Mouse (Mus musculus): ENCODE data around the gene Ttyh1.

The Ttyh1 gene

DNA sequence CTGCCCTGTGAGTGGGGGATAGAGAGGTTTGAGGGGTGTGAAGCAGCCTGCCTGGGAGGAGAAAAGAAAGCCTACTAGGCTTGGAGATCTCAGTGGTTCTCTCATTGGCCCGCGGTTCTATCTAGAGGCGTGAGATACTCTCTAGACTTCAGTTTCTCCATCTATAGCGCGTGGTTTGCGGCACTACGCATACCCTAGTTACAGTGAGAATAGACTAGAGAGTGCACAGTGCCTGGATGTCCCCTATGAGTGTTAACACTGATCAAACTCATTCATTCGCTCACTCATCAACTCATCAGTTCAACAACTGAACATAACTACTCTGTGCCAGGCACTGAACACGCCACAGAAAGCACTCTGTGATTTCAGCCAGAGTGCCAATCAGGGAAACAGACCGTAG, 3.6 kb downstream of the Ttyh1 start:
- no peak for DNase-seq (ENCODE audit: low spot score)

- DNase-seq (ENCODE audit: low spot score), result no peak
These were observed 4.5 kb downstream of the Ttyh1 start for GRCm38 (mm10) chr7:4123732-4124131.

DNA sequence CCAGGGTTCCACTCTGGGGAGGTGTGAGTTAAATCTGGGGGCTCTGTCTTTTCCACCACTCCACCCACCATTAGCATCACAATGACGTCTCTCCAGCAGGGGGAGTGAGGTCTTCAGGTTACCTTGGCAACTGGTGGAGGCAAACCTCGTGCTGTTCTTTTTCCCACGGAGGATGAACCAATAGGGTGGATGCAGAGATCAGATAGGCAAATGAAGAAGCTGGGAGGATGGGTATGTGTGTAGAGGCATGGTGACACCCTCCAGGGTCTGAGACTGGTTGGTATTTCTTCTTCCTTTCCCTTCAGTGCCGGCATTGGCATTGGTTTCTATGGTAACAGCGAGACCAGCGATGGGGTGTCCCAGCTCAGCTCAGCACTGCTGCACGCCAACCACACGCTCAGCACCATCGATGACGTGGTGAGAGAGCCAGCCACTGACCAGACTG, 5.1 kb downstream of the Ttyh1 start:
- DNase-seq (ENCODE audit: low spot score), result peak; percentile 37

GRCm38 (mm10) chr7:4124856-4125255, 5.6 kb downstream of the Ttyh1 start:
- no peak for DNase-seq (ENCODE audit: low spot score)

- DNase-seq (ENCODE audit: low spot score), result no peak
These were observed 6.1 kb downstream of the Ttyh1 start for GRCm38 (mm10) chr7:4125306-4125705.

DNA sequence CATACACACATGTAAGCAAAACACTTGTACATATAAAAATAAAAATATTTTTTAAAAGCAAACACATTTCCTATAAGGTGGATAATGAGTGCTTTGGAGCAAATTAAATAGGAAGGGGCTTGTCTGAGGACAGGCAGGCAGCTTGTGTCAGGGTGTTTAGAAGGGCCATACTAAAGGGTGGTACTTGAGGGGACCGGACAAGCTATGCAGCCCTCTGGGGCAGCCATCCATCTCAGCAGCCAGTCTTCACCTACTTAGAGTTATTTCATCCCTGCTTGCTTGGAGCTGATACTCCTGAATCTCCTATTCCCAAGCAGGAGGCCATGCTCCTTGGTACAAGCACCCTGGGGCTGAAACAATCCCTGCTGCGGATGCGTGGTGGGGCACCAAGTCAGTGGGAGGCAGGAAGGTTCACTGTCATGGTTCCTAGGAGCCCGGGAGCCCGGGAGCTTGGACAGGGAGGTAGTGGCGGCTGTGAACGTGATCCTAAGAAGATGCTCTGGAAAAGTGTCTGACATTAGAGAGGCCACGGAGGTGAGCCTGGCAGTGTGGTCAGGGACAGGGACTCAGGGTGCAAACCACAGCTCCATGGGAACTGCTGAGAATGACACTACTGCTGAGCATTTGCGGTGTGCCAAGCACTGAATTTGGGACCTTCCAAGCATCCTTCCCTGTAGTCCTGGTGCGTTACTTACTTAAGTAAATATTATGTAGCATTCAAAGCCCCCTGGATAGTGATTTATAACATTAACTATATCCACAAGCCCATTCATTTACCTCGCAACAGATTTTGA, 8.0 kb downstream of the Ttyh1 start:
- DNase-seq (ENCODE audit: low spot score), result no peak

- DNase-seq (ENCODE audit: low spot score), result no peak
These were observed 8.7 kb downstream of the Ttyh1 start for GRCm38 (mm10) chr7:4127894-4128293.

DNA sequence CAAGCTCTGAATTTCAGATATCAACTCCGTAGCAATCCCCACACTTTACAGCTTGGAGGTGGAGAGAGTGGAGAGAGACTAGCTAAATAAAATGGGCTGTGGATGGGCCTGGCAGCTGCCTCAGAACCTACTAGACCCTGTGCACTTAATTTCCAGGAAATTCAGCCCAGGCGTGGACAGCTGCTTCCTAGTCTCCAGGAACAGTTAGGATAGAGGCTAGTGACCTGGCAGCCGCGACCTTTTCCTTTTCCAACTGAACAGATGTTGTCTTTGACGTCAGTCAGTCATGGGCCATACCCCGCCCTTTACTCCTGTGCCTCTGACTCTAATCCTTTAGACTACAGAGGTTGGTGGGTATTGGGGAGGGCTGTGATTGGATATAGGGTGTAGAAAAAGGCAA, 9.7 kb downstream of the Ttyh1 start:
- no peak for DNase-seq (ENCODE audit: low spot score)

DNA sequence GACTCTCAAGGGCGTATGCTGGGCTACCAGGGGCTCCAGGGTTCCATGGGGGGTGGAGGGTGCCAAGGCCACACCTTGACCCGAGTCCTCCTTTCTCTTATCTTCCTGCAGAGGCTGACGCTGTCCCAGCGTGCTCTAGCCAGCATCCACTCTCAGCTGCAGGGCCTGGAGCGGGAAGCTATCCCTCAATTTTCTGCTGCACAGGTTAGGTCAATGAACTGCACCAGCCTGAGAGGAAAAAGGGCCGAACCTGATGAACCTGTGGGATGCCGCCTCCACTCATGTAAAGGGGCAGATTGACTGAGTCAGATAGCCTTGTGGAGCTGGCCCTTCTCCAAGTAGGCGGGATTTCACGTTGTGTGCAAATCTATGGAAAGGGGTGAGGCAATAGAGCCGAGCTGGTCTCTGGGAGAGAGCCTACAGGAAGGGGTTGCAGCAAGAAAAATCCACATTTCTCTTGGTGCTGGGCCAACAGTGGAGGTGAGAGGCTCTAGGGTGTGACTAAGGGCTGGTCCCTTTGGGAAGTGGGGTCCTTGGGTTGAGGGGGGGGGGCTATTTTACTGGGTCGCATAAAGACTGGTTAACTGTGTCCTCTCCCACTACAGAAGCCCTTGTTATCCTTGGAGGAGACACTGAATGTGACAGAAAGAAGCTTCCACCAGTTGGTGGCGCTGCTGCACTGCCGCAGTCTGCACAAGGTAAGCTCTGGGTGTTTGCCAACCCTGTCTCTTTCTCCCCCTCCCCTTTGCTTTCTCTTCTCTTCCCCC, 11.7 kb downstream of the Ttyh1 start:
- DNase-seq (ENCODE audit: low spot score), result no peak

GRCm38 (mm10) chr7:4131964-4132363, 12.8 kb downstream of the Ttyh1 start:
- DNase-seq (ENCODE audit: low spot score), result no peak

GRCm38 (mm10) chr7:4132581-4132980, 13.4 kb downstream of the Ttyh1 start:
- no peak for DNase-seq (ENCODE audit: low spot score)

DNA sequence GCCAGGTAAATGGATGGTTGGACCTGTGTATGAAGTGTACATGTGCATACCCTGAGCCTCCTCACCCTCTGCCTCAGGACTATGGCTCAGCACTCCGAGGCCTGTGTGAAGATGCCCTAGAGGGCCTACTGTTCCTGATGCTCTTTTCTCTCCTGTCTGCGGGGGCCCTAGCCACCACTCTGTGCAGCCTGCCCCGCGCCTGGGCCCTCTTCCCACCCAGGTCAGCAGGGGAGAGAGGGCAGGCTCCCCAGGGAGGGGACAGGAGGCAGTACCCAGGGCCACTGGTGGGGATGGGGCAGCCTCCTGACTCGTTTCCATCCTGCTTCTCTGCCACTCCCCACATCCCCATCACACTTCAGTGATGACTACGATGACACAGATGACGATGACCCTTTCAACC, 13.8 kb downstream of the Ttyh1 start:
- no peak for DNase-seq (ENCODE audit: low spot score)

DNA sequence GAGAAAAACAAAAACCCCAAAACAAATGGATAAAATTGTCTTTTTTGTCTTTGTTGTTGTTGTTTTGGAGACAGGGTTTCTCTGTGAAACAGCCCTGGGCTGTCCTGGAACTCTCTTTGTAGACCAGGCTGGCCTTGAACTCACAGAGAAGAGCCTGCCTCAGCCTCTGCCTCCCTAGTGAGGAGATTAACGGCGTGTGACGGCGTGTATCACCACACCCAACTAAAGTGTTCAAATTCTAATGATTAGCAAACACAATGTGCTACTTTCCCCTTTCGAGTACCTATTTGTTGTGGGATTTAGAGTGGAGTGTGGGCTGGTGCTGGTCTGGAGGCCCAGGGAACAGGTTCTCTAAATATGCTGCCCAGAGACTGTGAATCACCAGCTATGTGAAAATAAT, 15.7 kb downstream of the Ttyh1 start:
- DNase-seq (ENCODE audit: low spot score), result no peak

GRCm38 (mm10) chr7:4136404-4136770, 17.2 kb downstream of the Ttyh1 start:
- DNase-seq (ENCODE audit: low spot score), result no peak

GRCm38 (mm10) chr7:4136771-4137531, 17.7 kb downstream of the Ttyh1 start, which contains the start of gene Leng8:
TSS of gene Leng8 (plus strand) at chr7:4137039.
- DNase-seq (ENCODE audit: low spot score), result peak; percentile 99

DNA sequence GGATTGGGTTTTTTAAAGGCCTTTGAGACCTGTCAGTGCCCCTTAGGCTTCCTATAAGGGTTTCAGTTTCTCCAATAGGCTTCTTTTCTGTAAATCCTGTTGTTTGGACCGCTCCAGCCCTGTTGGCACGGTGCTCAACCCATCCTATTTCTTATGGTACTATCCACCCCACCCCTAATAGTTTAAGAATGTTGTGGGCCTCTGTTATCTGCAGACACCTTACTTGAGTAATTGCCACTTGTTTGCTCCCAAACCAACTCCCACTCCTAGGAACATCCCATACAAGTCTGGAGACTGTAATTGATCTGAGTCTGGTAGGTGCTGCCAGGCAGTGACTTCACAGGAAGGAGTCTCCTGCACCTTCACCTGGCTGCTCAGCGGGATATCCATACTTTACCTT, 18.5 kb downstream of the Ttyh1 start:
- DNase-seq (ENCODE audit: low spot score), result no peak

GRCm38 (mm10) chr7:4138181-4138580, 19.0 kb downstream of the Ttyh1 start:
- DNase-seq (ENCODE audit: low spot score), result no peak

DNA sequence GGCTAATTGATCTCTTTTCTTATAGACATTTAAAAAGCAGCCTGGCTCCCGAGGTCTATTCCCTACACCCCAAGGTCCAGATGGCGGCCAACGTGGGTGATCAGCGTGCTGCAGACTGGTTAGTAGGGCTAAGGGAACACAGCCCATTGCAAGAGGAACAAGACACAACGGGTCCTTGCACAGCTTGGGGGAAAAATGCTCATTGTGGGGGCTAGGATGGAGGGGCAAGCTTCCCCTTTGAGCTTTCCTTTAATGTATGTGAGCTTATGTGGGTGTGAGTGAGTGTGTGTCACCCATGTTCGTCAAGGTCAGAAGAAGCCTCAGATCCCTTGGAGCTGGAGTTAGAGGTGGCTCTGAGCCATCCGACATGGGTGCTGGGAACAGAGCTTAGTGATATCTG, 19.5 kb downstream of the Ttyh1 start:
- no peak for DNase-seq (ENCODE audit: low spot score)

DNA sequence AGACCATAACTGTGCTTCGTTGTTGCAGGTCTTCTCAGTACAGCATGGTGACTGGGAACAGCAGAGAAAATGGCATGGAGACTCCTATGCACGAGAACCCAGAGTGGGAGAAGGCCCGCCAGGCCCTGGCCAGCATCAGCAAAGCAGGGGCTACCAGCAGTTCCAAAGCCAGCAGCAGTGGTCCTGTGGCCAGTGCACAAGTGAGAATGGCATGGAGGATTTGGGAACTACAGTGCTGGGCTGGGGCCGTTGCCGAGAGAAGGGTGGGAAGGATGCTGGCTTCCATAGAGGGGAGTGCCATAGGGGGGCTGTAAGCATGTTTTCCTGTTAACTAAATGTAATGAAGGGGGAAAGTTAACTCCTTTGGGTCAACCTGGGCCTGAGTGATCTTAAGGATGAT, 20.2 kb downstream of the Ttyh1 start:
- DNase-seq (ENCODE audit: low spot score), result no peak

- no peak for DNase-seq (ENCODE audit: low spot score)
These were observed 22.6 kb downstream of the Ttyh1 start for GRCm38 (mm10) chr7:4141648-4142325.

GRCm38 (mm10) chr7:4142796-4143445, 23.7 kb downstream of the Ttyh1 start:
- no peak for DNase-seq (ENCODE audit: low spot score)

DNA sequence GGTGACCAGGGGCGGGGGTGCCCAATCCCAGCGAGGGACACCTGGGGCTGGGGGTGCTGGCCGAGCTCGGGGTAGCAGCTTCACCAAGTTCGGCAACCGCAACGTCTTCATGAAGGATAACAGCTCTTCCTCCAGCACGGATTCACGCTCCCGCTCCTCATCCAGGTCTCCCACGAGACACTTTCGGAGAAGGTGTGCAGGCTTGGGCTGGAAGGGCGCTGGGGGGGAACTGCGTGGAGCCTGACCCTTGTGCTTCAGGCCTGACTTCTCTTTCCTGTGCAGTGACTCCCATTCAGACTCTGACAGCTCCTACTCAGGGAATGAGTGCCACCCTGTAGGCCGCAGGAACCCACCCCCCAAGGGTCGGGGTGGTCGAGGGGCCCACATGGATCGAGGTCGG, 24.3 kb downstream of the Ttyh1 start:
- no peak for DNase-seq (ENCODE audit: low spot score)
